Mouse (Mus musculus): ENCODE results near the gene Atg2b.
A peak's percentile ranks its signal among the peaks of the same experiment; 100 is the strongest.

Atg2b gene

DNA sequence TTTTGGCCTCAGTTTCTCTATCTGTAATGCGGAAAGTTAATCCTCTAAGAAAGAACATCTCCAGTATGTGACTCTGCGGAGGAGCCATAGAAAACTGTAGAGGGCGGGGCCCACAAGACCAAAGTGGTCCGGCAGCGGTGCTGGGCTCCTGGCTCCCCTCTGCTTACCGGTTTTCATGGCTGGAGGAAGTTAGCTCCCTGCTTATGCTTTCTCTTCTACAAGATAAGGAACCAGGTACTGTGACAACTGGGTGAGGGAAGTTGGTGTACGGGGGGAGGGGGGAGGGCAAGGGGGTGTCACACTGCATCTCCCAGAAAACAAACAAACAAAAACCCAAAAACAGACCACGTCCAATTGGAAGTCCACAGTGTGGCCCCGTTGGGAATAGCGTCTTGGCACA is 86.5 kb downstream of the Atg2b start:
- no peak for DNase-seq (ENCODE audit: low read depth, low spot score)

DNA sequence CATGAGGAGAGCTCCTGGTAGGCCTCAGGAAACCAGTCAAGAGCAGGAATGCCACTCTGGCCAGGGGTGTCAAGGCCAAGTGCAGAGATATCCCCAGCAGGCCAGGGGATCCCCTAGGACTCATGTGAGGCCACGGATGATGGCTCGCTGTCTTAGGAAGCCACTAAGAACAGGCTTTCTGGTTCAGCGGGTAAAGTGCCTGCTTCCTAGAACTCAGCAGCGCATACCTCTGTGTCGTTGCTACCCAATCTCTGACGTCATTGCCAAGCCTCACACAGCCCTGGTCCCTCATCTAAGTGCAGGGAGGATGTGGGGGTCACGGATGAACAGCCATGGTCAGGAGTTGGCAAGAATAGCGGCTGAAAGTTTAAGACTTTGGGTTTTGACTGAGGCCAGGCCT is 87.9 kb downstream of the Atg2b start:
- DNase-seq (ENCODE audit: low read depth, low spot score): no peak

DNA sequence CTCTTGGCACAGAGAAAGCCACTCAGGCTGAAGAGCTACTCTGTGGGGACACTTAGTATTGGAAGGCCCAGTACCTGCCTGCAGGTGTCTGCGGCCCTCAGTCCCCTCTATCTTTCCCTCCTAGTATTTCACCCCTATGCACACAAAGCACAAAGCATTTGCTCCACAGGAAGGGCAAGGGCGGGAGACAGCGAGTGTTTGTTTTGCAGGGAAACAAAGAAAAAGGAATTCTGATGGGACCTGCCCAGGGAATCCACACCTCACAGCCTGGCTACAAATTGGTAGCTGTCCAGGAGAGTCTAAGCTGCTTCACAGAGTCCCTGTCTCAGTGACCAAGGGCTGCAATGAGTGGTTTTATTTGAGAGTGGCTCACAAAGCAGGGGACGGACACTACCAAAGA is 91.5 kb downstream of the Atg2b start:
- no peak for DNase-seq (ENCODE audit: low read depth, low spot score)

DNA sequence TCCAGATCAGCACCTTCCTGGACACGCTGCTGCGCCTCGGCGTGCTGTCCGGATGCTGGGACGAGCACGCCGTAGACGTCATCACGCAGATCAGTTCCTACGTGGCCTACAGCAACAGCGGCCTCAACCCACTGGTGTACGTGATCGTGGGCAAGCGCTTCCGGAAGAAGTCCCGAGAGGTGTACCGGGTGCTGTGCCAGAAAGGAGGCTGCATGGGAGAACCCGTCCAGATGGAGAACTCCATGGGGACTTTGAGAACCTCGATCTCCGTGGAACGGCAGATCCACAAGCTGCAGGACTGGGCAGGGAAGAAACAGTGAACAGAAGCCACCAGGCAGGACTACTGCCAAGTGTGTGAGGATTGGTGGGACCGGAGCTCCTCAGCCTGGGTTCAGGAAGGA is 92.7 kb downstream of the Atg2b start:
- no peak for DNase-seq (ENCODE audit: low read depth, low spot score)

DNA sequence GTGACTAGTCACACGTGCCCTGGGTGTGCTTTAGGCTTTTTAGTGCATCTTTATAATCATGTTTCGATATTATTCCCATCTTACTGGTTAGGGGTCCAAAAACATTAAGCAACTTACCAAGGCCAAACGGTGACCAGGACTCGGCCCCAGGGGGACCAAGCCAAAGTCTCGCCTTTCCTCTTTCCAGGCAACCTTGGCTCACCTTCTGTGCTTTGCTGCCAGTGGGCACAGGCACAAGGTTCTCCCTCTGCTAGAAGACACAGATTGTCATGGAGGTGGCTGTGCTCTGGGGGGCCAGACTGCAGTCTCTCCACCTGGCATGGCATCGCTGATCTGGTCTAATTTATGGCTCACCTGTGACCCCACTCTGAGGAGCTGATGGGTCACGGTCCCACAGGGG is 94.2 kb downstream of the Atg2b start:
- no peak for DNase-seq (ENCODE audit: low read depth, low spot score)

DNA sequence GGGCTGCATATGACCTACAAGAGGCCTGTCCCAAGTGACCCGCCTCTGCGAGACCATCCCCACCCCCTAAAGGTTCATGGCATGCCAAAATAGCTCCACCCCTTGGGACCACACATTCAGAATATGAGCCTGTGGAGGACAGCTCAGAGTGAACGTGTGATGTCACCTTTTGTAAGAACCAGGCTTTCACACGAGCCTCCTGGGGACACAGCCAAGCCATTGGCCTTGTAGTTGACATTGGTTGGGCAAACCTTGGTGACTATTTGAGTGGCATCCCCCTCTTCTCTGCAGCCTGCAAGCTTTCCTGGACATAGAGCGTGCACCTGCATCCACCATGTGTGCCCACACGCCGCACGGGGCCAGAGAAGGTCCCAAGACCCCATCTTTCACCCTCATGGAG is 97.5 kb downstream of the Atg2b start:
- no peak for DNase-seq (ENCODE audit: low read depth, low spot score)

DNA sequence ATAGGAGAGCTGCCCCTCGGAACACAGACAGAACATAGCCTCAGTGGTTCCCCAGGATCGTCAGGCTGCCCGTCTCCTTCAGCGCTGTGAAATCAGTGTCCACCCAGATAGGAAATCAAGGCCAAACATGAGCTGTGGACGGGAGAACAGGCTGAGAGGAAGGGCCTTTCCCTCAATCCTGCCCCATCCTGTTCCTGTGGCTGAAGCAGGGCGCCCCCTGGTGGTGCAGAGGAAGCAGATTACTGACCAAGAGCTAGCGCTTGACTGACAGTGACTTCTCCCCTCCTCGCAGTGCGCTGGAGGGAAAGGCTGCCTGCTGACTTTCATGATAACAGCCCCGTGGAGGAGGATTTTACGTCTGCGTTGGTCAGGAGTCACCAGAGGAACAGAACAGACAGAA is 100.2 kb downstream of the Atg2b start:
- DNase-seq (ENCODE audit: low read depth, low spot score): peak; percentile 63

DNA sequence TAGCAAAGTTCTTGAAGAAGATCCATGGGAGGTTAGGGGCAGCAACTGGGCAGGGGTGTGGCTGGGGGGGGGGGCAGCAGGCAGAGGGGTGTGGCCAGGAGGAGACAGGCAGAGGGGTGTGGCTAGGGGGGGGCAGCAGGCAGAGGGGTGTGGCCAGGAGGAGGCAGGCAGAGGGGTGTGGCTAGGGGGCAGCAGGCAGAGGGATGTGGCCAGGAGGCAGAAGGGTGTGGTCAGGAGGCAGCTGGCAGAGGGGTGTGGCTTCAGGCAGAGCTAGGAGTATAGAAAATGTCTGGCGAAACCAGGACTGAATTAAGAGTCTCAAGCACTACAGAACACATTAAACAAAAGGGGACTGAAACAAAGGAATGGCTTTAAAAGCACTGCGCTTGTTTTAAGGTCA is 101.5 kb downstream of the Atg2b start:
- DNase-seq (ENCODE audit: low read depth, low spot score): peak; percentile 8

DNA sequence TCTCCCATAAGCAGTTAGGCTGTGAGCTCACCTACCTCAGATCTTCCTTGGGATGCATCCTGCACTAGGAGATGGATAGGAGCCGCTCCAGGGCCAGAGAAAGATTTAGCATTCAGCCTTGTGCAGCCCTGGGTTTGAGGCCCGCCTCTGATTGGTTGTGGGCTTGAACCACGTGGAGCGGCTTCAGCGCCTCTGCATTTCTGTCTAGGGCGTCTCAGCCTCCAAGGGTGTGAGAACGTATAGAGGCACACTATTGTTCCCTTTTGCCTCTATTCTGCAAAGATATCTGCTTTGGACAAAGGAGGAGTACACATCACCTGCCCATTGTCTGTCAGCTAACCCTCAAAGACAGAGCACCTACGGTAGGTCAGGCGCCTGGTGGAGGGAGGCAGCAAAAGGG is 102.5 kb downstream of the Atg2b start:
- no peak for DNase-seq (ENCODE audit: low read depth, low spot score)

DNA sequence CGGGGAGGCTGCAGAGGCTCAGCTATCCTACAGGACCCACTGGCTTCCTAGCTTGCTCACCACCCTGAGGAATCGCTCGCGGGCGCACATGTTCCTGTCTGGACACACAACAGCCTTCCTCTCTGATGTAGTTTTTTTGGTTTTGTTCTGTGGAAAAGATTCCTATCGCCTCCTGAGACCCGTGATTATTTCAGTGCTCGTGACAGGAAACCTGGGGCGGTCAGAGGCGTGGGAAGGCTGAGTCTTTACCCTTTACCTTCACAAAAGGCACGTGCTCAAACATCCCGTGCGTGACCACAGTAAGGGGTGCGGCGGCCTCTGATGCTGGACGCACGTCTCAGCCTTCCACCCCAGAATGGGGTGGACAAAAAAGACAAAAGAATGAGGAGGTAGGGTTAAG is 104.5 kb downstream of the Atg2b start:
- DNase-seq (ENCODE audit: low read depth, low spot score): no peak

DNA sequence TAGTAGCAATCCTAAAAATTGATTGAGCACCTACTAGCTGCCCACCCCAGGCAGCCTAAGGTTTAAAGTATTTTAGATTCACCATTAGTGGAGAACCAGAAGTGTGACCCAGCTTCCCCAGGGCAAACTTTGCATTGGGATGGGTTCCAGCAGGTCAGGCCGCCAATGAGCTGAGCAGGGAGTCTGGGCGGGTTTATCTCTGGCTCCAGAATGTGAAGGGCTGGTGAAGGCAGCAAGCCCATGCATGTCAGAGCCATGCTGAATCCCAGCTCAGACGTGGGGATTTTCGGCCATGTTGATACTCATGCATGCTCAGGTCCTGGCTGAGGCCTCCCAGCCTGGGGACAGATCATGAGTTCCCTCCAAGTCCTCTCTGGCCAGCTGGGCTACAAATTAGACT is 110.7 kb downstream of the Atg2b start:
- no peak for DNase-seq (ENCODE audit: low read depth, low spot score)

DNA sequence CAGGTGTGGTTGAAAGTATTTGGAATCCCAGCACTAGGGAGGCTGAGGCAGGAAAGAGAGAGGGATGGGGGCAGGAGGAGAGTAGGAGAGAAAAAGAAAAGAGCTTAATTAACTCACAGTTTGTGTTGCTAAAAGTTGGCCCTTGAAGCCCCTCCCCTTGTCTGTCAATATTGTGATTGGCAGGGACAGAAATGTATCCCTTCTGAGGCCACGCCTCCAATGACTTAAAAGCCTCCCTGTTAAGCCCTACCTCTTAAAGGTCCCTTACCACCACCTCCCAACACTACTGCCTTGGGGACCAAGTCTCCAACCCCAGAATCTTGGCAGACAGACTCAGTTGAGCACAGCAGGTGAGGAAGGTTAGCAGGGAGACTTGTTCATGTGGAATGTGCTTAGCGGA is 112.4 kb downstream of the Atg2b start:
- no peak for DNase-seq (ENCODE audit: low read depth, low spot score)

DNA sequence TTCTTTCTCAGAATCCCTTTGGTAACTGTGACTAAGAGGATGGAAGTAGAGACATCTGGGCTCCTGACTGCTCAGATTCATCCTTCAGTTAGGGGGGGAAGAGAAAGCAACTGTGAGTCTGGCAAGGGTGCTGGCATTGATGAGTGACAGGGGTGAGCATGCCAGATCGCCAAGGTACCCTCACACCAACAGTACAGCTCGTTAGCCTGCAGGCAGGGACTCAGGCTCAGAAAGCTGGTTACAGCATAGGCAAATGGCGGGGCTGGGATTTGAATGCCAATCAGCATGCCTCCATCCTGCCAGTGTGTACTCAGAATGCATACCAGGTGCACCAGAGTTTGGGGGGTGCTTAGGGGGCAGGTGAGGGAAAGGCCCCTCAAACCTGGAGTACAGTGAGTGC is 113.1 kb downstream of the Atg2b start:
- no peak for DNase-seq (ENCODE audit: low read depth, low spot score)
